Mouse (Mus musculus): Measurements from ENCODE around the gene Acoxl. TPM values are rescaled to one million over a fixed set of nuclear protein-coding genes. Genes with fewer than 3 reads are reported as not detected.

Gene Acoxl
- polyA plus RNA-seq, 1 experiment from 2014 or later = not detected

DNA sequence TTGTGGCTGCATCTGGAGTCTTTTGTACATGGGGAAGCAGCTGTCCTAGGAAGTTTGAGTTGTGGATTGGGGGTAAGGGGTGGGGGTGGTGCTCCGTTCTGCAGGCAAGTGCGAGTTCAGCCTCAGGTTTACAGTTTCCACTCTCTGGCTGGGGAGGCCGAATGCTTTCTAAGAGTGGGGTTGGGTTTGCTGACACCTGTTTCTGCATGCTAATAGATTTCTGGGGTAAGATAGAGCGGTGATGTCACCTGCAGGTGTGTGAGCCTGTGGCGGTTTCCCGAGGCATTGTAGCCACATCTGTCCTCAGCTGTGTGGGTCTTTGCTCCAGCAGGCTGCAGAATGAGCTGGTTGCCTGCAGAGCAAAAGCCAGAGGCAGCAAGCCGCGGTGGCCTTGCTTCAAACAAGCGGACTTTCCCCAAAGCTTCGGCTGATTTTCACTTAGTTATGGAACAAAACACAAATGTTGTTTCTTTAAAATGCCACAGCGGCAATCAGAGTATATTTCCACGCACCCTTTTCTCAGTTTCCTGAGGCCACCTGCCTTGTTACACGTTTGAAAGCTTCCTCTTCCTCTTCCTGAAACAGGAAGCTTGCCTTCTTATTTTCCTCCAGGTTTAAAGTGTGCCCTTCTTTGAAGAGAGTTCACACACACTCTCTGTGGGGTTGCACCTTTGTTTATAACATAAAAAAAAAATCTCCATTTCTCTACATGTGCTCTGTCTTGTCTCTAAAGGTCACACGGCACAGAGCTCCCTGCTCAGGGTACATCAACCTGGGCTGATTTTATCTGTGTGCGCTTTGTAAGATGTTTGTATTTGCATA is 89.0 kb downstream of the Acoxl start:
- H3K4me2 ChIP-seq (replicated peaks) = no peak overlapping the region
- H3K27me3 ChIP-seq (ENCODE audit: control insufficient read depth, insufficient read depth, low read length) = no peaks in the 10 kb centered on the region
- DNase-seq (ENCODE audit: low spot score) (no peak), ATAC-seq (ENCODE audit: low FRiP score) (no peak)
- H3K4me1 ChIP-seq (replicated peaks; ENCODE audit: control insufficient read depth, insufficient read depth, low read length) = 0 out of 2 replicates have a peak, but pooled peaks cover 7% of the 10 kb centered on the region
- H3K27ac ChIP-seq = no peak overlapping the region
- WGBS = 31% methylated on average over 15 of the region's 15 CpGs
- H3K36me3 ChIP-seq (replicated peaks; ENCODE audit: control insufficient read depth, insufficient read depth) = no peaks in the 10 kb centered on the region
- no peak overlapping the region for H3K4me3 ChIP-seq (replicated peaks; ENCODE audit: low read length)
- H3K9ac ChIP-seq = no peak overlapping the region
- H3K9me3 ChIP-seq (ENCODE audit: control insufficient read depth, low read length) = no peaks in the 10 kb centered on the region

DNA sequence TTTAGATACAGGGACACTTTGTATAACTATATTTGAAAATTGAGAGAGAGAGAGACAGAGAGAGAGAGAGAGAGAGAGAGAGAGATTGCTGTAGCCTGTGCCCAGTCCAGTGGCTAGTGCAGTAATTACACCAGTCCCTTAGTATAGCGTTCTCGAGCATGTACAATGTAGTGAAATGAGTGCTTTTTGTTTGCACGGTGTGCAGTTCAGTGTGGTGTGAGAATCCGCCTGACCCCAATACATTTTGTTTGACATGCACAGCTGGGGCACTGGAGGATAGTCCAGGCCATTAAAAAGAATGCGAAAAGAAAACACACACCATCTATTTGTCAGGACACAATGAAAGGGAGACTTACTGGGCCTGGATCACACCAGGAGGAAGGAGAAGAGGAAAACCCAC is 89.6 kb downstream of the Acoxl start:
- WGBS = 11% methylated on average over 5 of the region's 5 CpGs
- Histone ChIP-seq H3K4me1 (replicated peaks; ENCODE audit: control insufficient read depth, insufficient read depth, low read length) (0 out of 2 replicates have a peak, but pooled peaks cover 7% of the 10 kb centered on the region), H3K4me2 (replicated peaks) (no peak overlapping the region), H3K36me3 (replicated peaks; ENCODE audit: control insufficient read depth, insufficient read depth) (no peaks in the 10 kb centered on the region), H3K27me3 (ENCODE audit: control insufficient read depth, insufficient read depth, low read length) (no peaks in the 10 kb centered on the region), H3K27ac (no peak overlapping the region), H3K4me3 (replicated peaks; ENCODE audit: low read length) (no peak overlapping the region), H3K9ac (no peak overlapping the region), H3K9me3 (ENCODE audit: control insufficient read depth, low read length) (no peaks in the 10 kb centered on the region)
- DNase-seq (ENCODE audit: low spot score) = no peak
- no peak for ATAC-seq (ENCODE audit: low FRiP score)

DNA sequence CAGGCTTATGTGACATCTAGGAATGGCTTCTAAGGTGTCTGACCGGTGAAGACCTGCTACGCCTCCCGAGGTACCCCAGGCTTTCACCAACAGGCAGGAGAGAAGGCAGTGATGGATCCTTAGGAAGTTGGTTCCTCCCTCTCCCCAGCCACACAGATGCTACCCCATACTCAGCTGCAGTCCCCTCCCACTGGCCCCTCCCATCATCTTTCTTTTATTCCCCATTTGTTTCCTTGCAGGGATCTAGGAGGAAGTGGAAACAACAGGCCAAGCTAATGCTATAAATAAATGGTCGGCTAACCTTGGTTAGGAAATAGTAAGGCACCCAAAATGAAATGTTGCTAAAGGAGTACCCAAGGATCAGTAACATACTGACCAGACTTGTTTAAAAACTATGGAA is 90.2 kb downstream of the Acoxl start:
- no peak for ATAC-seq (ENCODE audit: low FRiP score)
- no peaks in the 10 kb centered on the region for H3K36me3 ChIP-seq (replicated peaks; ENCODE audit: control insufficient read depth, insufficient read depth)
- H3K27me3 ChIP-seq (ENCODE audit: control insufficient read depth, insufficient read depth, low read length) = no peaks in the 10 kb centered on the region
- 0 out of 2 replicates have a peak, but pooled peaks cover 7% of the 10 kb centered on the region for H3K4me1 ChIP-seq (replicated peaks; ENCODE audit: control insufficient read depth, insufficient read depth, low read length)
- no peak overlapping the region for H3K27ac ChIP-seq
- H3K4me2 ChIP-seq (replicated peaks) = no peak overlapping the region
- no peak for DNase-seq (ENCODE audit: low spot score)
- no peak overlapping the region for H3K9ac ChIP-seq
- no peak overlapping the region for H3K4me3 ChIP-seq (replicated peaks; ENCODE audit: low read length)
- H3K9me3 ChIP-seq (ENCODE audit: control insufficient read depth, low read length) = no peaks in the 10 kb centered on the region
- WGBS = 43% methylated on average over 4 of the region's 4 CpGs

DNA sequence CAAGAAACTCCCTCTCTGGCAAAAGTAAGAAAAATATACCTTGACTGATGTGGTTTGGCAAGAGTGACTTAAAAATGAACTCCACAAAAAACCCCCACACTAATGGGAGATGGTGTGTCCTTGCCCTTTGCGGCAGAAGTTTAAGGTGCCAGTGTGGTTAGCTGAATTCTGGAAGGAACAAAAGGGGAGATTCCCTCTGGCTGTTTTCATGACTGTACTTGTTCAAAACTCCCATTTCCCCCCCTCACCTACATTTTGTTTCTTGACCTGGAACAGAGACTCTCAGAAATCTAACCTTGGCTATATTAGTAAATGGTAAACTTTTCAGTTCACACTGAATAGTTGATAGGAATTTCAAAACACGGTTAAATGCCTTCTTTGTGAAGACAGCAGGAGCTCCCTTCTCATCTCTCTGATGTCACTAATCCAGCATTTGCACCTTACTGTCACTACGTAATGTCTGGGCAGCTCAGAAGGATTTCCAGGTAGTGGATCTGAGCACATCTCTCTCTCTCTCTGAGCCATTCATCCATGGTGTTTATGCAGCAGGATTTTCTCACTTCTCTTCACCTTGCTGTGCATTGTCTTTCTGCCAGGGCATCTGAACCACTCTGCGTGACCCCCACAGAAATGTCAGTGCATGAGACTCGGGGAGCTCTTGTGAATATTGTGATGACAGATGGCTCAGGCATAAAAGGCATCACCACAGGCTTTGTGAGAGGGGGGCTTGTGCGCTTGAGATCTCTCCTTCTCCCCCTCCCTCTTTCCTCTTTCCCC is 91.5 kb downstream of the Acoxl start:
- Histone ChIP-seq H3K9me3 (ENCODE audit: control insufficient read depth, low read length) (no peaks in the 10 kb centered on the region), H3K9ac (no peak overlapping the region), H3K27ac (no peak overlapping the region), H3K4me3 (replicated peaks; ENCODE audit: low read length) (no peak overlapping the region), H3K36me3 (replicated peaks; ENCODE audit: control insufficient read depth, insufficient read depth) (no peaks in the 10 kb centered on the region), H3K4me2 (replicated peaks) (no peak overlapping the region), H3K27me3 (ENCODE audit: control insufficient read depth, insufficient read depth, low read length) (no peaks in the 10 kb centered on the region), H3K4me1 (replicated peaks; ENCODE audit: control insufficient read depth, insufficient read depth, low read length) (0 out of 2 replicates have a peak, but pooled peaks cover 7% of the 10 kb centered on the region)
- DNase-seq (ENCODE audit: low spot score) (no peak), ATAC-seq (ENCODE audit: low FRiP score) (no peak)
- 44% methylated on average over 6 of the region's 6 CpGs for WGBS

DNA sequence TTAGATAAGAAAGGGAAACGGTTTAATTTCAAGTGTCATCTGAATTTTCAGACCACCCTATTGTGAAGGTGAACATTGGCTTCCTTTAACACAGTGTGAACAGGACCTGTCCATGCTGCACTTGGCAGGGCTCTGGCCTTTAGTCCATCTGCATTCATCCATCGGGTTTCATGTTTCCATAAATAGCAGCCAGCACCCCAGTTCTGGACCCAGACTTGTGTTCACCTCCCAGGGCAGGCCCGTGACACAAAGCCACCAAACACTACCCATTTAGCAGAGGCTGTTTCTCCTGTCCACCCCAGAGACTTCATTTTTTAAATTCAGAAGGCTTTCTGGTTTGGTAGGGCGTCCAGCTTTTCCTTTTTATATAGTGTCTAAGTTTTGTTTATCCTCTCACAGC is 92.9 kb downstream of the Acoxl start:
- no peak overlapping the region for H3K9ac ChIP-seq
- WGBS = 80% methylated on average over 4 of the region's 4 CpGs
- H3K27me3 ChIP-seq (ENCODE audit: control insufficient read depth, insufficient read depth, low read length) = no peaks in the 10 kb centered on the region
- no peak for ATAC-seq (ENCODE audit: low FRiP score)
- 0 out of 2 replicates have a peak, but pooled peaks cover 7% of the 10 kb centered on the region for H3K4me1 ChIP-seq (replicated peaks; ENCODE audit: control insufficient read depth, insufficient read depth, low read length)
- no peaks in the 10 kb centered on the region for H3K9me3 ChIP-seq (ENCODE audit: control insufficient read depth, low read length)
- no peak overlapping the region for H3K4me2 ChIP-seq (replicated peaks)
- DNase-seq (ENCODE audit: low spot score) = no peak
- no peak overlapping the region for H3K27ac ChIP-seq
- no peaks in the 10 kb centered on the region for H3K36me3 ChIP-seq (replicated peaks; ENCODE audit: control insufficient read depth, insufficient read depth)
- H3K4me3 ChIP-seq (replicated peaks; ENCODE audit: low read length) = no peak overlapping the region

DNA sequence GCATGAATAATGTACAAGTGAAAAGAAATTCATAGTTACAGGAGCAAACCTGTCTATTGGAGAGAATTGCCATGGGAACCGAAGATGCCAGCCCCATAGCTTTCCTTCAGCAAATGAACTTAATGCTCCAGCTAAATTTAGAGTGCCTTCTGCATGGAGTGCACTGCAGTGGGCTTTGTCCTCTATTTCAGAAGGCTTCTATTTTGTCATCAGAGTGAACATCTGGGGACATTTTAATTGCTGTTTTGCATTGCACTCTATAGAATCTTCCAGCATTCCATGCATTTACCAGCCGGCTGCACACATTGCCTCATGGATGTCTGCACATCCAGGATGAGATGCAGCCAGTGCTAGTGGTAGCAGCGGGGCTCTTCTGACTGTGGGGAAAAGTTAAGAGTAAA is 94.9 kb downstream of the Acoxl start:
- Histone ChIP-seq H3K27me3 (ENCODE audit: control insufficient read depth, insufficient read depth, low read length) (no peaks in the 10 kb centered on the region), H3K4me3 (replicated peaks; ENCODE audit: low read length) (no peak overlapping the region), H3K27ac (no peak overlapping the region), H3K9ac (no peak overlapping the region), H3K36me3 (replicated peaks; ENCODE audit: control insufficient read depth, insufficient read depth) (no peaks in the 10 kb centered on the region), H3K9me3 (ENCODE audit: control insufficient read depth, low read length) (no peaks in the 10 kb centered on the region), H3K4me2 (replicated peaks) (no peak overlapping the region), H3K4me1 (replicated peaks; ENCODE audit: control insufficient read depth, insufficient read depth, low read length) (no peaks in the 10 kb centered on the region)
- 79% methylated on average over 3 of the region's 3 CpGs for WGBS
- no peak for DNase-seq (ENCODE audit: low spot score)
- ATAC-seq (ENCODE audit: low FRiP score) = no peak

DNA sequence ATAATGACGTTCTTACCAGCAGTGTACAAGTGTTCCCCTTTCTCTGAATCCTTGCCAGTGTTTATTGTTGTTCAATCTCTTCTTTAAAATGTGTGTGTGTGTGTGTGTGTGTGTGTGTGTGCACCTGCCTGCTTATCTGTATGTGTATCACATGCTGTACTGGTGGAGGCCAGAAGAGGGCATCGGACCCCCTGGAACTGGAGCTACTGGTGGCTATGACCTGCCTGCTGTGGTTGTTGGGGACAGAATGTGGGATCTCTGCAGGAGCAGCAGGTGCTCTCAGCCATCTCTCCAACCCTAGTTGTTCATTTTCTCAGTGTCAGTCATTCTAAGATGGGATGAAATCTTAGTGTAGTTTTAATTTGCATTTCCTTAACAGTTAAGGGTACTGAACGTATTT is 98.4 kb downstream of the Acoxl start:
- no peaks in the 10 kb centered on the region for H3K9me3 ChIP-seq (ENCODE audit: control insufficient read depth, low read length)
- H3K9ac ChIP-seq = no peak overlapping the region

DNA sequence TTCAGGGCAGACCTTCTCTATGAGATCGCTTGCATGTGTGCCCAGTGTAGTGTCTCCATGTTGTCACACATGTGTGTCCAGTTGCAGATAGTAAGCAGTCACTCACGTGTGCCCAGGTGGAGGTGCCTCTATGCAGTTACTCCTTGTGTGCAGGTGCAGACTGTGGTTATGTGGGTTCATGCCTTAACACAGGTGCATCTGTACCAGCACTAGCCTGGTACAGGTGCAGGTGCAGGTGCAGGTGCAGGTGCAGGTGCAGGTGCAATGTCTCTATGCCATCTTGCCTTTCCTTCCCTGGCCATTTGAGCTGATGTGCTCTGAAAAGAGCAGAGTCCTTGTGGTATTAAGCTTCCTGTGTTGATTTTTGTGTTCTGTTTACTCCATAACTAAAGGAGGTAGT is 100.5 kb downstream of the Acoxl start:
- no peaks in the 10 kb centered on the region for H3K27me3 ChIP-seq (ENCODE audit: control insufficient read depth, insufficient read depth, low read length)
- DNase-seq (ENCODE audit: low spot score) = no peak
- no peak overlapping the region for H3K9ac ChIP-seq
- no peaks in the 10 kb centered on the region for H3K36me3 ChIP-seq (replicated peaks; ENCODE audit: control insufficient read depth, insufficient read depth)
- H3K4me1 ChIP-seq (replicated peaks; ENCODE audit: control insufficient read depth, insufficient read depth, low read length) = no peaks in the 10 kb centered on the region
- no peak overlapping the region for H3K4me3 ChIP-seq (replicated peaks; ENCODE audit: low read length)
- H3K9me3 ChIP-seq (ENCODE audit: control insufficient read depth, low read length) = no peaks in the 10 kb centered on the region
- 97% methylated on average over 2 of the region's 2 CpGs for WGBS
- H3K4me2 ChIP-seq (replicated peaks) = no peak overlapping the region
- H3K27ac ChIP-seq = no peak overlapping the region
- no peak for ATAC-seq (ENCODE audit: low FRiP score)

More for the DNA sequence above, 98.4 kb downstream of the Acoxl start:
- H3K36me3 ChIP-seq (replicated peaks; ENCODE audit: control insufficient read depth, insufficient read depth) = no peaks in the 10 kb centered on the region
- H3K27ac ChIP-seq = no peak overlapping the region
- ATAC-seq (ENCODE audit: low FRiP score) (no peak), DNase-seq (ENCODE audit: low spot score) (no peak)
- no peaks in the 10 kb centered on the region for H3K27me3 ChIP-seq (ENCODE audit: control insufficient read depth, insufficient read depth, low read length)
- H3K4me2 ChIP-seq (replicated peaks) = no peak overlapping the region
- WGBS = 89% methylated on average over 3 of the region's 3 CpGs
- H3K4me3 ChIP-seq (replicated peaks; ENCODE audit: low read length) = no peak overlapping the region
- H3K4me1 ChIP-seq (replicated peaks; ENCODE audit: control insufficient read depth, insufficient read depth, low read length) = no peaks in the 10 kb centered on the region

DNA sequence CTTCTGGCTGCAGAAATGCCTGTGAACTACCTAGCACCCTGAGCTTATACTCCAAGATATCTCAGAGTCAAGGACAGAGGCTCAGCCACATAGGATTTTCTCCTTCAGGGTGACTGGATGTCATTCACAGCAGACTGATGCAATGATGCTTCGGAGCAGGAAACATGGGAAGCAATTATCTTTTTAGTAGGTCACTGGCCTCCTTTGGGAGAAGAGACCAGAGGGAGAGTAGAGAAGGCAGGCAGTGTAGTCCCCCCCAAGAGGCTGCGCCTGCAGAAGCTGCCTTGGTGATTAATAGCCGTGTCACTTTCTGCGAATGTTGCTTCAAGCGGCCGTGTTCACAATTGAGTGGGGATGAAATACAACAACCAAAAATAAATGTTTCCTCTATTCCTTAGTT is 121.9 kb downstream of the Acoxl start:
- Histone ChIP-seq H3K9me3 (ENCODE audit: control insufficient read depth, low read length) (no peaks in the 10 kb centered on the region), H3K36me3 (replicated peaks; ENCODE audit: control insufficient read depth, insufficient read depth) (no peaks in the 10 kb centered on the region), H3K27me3 (ENCODE audit: control insufficient read depth, insufficient read depth, low read length) (no peaks in the 10 kb centered on the region), H3K4me2 (replicated peaks) (peak overlapping the region; percentile 33), H3K9ac (no peak overlapping the region; the same call in 1 of the 2 replicates), H3K4me1 (replicated peaks; ENCODE audit: control insufficient read depth, insufficient read depth, low read length) (peaks cover 21% of the 10 kb centered on the region), H3K27ac (peak overlapping the region; percentile 88), H3K4me3 (replicated peaks; ENCODE audit: low read length) (no peak overlapping the region)
- WGBS = 20% methylated on average over 6 of the region's 6 CpGs
- ATAC-seq (ENCODE audit: low FRiP score) (peak; percentile 48; the same call in 1 of the 2 replicates), DNase-seq (ENCODE audit: low spot score) (peak; percentile 57)

All from hindbrain, embryonic 14.5 days (tissue).